Mouse (Mus musculus) bone marrow macrophage, adult 2 months (primary cell): ENCODE measurements at regions not wholly inside any gene's neighbourhood (a gene's known extent, or its start where the extent isn't known, plus 50 kb on each side); places are given as distances from the start of the nearest gene placed in this dataset.

Experiments
- CTCF ChIP-seq: IDR thresholded peaks from 2 replicates; pipeline ENCODE4 v1.5.1; 2012; ENCODE audit warnings: low read depth, mild to moderate bottlenecking, low read length, moderate library complexity
- POLR2A ChIP-seq: IDR thresholded peaks from 2 replicates; pipeline ENCODE4 v1.6.1; 2012; ENCODE audit warnings: mild to moderate bottlenecking, low read depth, low read length, borderline replicate concordance

GRCm38 (mm10) chr3:137810123-137810522, 54.2 kb upstream of the H2afz start:
- TF ChIP-seq CTCF (no peak), POLR2A (no peak)
